Mouse (Mus musculus): ENCODE results near the gene Acadvl. TPM values are rescaled to one million over a fixed set of nuclear protein-coding genes. Genes with fewer than 3 reads are reported as not detected.

Acadvl gene
- total RNA-seq, 2 experiments from 2014 or later: 266 to 502 TPM

- intact Hi-C loops (cut with DNase I): no loop called here
- no peak for DNase-seq
- no peak for TF ChIP-seq CTCF (IDR thresholded peaks at IDR 0.05)
- no peak overlapping the region for H3K27ac ChIP-seq
- H3K4me3 ChIP-seq: peak overlapping the region; percentile 40
Observed at GRCm38 (mm10) chr11:69965271-69966005, 49.8 kb downstream of the Acadvl start.

GRCm38 (mm10) chr11:69964650-69965270 is 50.5 kb downstream of the Acadvl start, which contains the start of gene Cldn7:
Gene Cldn7 (plus strand): TSS chr11:69964779.
- TF ChIP-seq CTCF (IDR thresholded peaks at IDR 0.05): no peak
- DNase-seq: no peak
- Histone ChIP-seq H3K27ac (no peak within 1 kb of the TSS), H3K4me3 (peak within 1 kb of the TSS; percentile 40)
- intact Hi-C loops (cut with DNase I): no loop called here

GRCm38 (mm10) chr11:69961841-69962240 is 53.4 kb downstream of the Acadvl start:
- H3K27ac ChIP-seq: no peak overlapping the region
- no peak for TF ChIP-seq CTCF (IDR thresholded peaks at IDR 0.05)
- intact Hi-C loops (cut with DNase I): no loop called here
- no peak overlapping the region for H3K4me3 ChIP-seq
- no peak for DNase-seq

DNA sequence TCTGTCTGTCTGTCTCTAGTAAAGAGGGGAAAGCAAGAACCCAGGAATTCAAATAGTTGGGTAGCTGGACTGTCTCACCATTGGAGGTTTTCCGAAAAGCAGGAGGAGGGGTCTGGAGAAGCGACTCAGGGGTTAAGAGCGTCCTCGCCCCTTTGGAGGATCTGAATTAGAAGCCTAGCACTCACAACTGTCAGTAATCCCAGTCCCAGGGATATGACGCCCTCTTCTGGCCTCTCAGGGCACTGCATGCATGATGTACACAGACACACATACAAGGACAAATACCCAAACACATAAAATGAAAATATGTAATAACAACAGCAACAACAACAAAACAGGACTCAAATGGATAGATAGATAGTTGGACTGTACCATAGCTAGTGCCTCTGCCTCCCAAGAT is 54.6 kb downstream of the Acadvl start:
- DNase-seq: no peak
- H3K27ac ChIP-seq: no peak overlapping the region
- intact Hi-C loops (cut with DNase I): no loop called here
- no peak overlapping the region for H3K4me3 ChIP-seq
- peak; percentile 47 for TF ChIP-seq CTCF (IDR thresholded peaks at IDR 0.05)

Small RNAs within 50 kb of the gene (microRNA-seq; reads per million reads assigned to microRNA genes)
- not detected for gene Gm44349
- 661 reads per million, percentile 71 among the genes with 10 or more reads in this experiment for gene Mir324

Other genes with a start within 250 kb of the Acadvl start
- 10 to 100 TPM; 29.3 to 35.9 TPM for gene Zbtb4, start 249.5 kb downstream of the Acadvl start, total RNA-seq (2021)
- 10 to 100 TPM; 23.2 to 26.3 TPM for gene Chrnb1, start 219.5 kb downstream of the Acadvl start, total RNA-seq (2021)
- 1 to 10 TPM; 3.9 to 4.7 TPM for gene Fgf11, start 213.6 kb downstream of the Acadvl start, total RNA-seq (2021)
- under 1 TPM; 0.20 to 0.41 TPM for gene Tmem102, start 209.8 kb downstream of the Acadvl start, total RNA-seq (2021)
- gene Gm39566, start 200.1 kb downstream of the Acadvl start, total RNA-seq (2021): not detected
- not detected for gene Spem2, start 196.9 kb downstream of the Acadvl start, total RNA-seq (2021)
- gene Spem1, start 193.2 kb downstream of the Acadvl start, total RNA-seq (2021): not detected
- 1 to 10 TPM; 2.3 to 2.7 TPM for gene Nlgn2, start 177.6 kb downstream of the Acadvl start, total RNA-seq (2021)
- gene Tmem256, start 176.9 kb downstream of the Acadvl start, total RNA-seq (2021): 100 to 1,000 TPM; 144 to 165 TPM
- 10 to 100 TPM in 1 of 2 experiments, 1 to 10 TPM in 1; 9.6 to 13.0 TPM for gene Plscr3, start 169.0 kb downstream of the Acadvl start, total RNA-seq (2021)
- gene Tnk1, start 156.7 kb downstream of the Acadvl start, total RNA-seq (2021): under 1 TPM in 1 of 2 experiments, not detected in 1; 0.11 TPM
- not detected for gene Tmem95, start 137.4 kb downstream of the Acadvl start, total RNA-seq (2021)
- gene Kctd11, start 134.0 kb downstream of the Acadvl start, total RNA-seq (2021): 1 to 10 TPM; 1.3 to 1.7 TPM
- gene Acap1, start 119.9 kb downstream of the Acadvl start, total RNA-seq (2021): under 1 TPM in 1 of 2 experiments, not detected in 1; 0.08 TPM
- under 1 TPM in 1 of 2 experiments, not detected in 1; 0.33 TPM for gene 2810408A11Rik, start 114.4 kb downstream of the Acadvl start, total RNA-seq (2021)
- 10 to 100 TPM; 25.2 to 33.5 TPM for gene Neurl4, start 114.3 kb downstream of the Acadvl start, total RNA-seq (2021)
- 10 to 100 TPM; 47.1 to 49.6 TPM for gene Gps2, start 101.5 kb downstream of the Acadvl start, total RNA-seq (2021)
- 100 to 1,000 TPM; 413 to 433 TPM for gene Eif5a, start 93.5 kb downstream of the Acadvl start, total RNA-seq (2021)
- 10 to 100 TPM in 1 of 2 experiments, 1 to 10 TPM in 1; 8.0 to 16.5 TPM for gene Ybx2, start 79.6 kb downstream of the Acadvl start, total RNA-seq (2021)
- gene Slc2a4, start 67.2 kb downstream of the Acadvl start, total RNA-seq (2021): 100 to 1,000 TPM; 494 to 503 TPM
- not detected for gene Cldn7, start 50.6 kb downstream of the Acadvl start, total RNA-seq (2021)
- 100 to 1,000 TPM; 217 to 261 TPM for gene Ctdnep1, start 34.3 kb downstream of the Acadvl start, total RNA-seq (2021)
- gene Elp5, start 32.9 kb downstream of the Acadvl start, total RNA-seq (2021): 10 to 100 TPM; 33.0 to 45.2 TPM
- gene Gabarap, start 24.3 kb downstream of the Acadvl start, total RNA-seq (2021): 100 to 1,000 TPM; 194 to 232 TPM
- gene Phf23, start 19.6 kb downstream of the Acadvl start, total RNA-seq (2021): 10 to 100 TPM; 19.2 to 21.8 TPM
- gene Dvl2, start 14.8 kb downstream of the Acadvl start, total RNA-seq (2021): 1 to 10 TPM; 3.6 to 5.0 TPM
- gene Dlg4, start 1.5 kb upstream of the Acadvl start, total RNA-seq (2021): 1 to 10 TPM; 3.2 to 5.2 TPM
- not detected for gene Asgr1, start 38.7 kb upstream of the Acadvl start, total RNA-seq (2021)
- under 1 TPM; 0.22 to 0.31 TPM for gene Asgr2, start 77.2 kb upstream of the Acadvl start, total RNA-seq (2021)
- 1 to 10 TPM in 1 of 2 experiments, under 1 TPM in 1; 0.94 to 3.3 TPM for gene Mgl2, start 114.9 kb upstream of the Acadvl start, total RNA-seq (2021)
- 1 to 10 TPM; 2.1 to 2.7 TPM for gene Clec10a, start 140.8 kb upstream of the Acadvl start, total RNA-seq (2021)
- not detected for gene Slc16a11, start 197.3 kb upstream of the Acadvl start, total RNA-seq (2021)
- gene Slc16a13, start 205.7 kb upstream of the Acadvl start, total RNA-seq (2021): under 1 TPM; 0.28 to 0.67 TPM
- 1 to 10 TPM; 1.4 to 2.6 TPM for gene Bcl6b, start 214.4 kb upstream of the Acadvl start, total RNA-seq (2021)
- 10 to 100 TPM; 33.4 to 37.0 TPM for gene 0610010K14Rik, start 222.5 kb upstream of the Acadvl start, total RNA-seq (2021)
- gene Gm21988, start 224.4 kb upstream of the Acadvl start, total RNA-seq (2021): 1 to 10 TPM; 3.7 to 4.4 TPM
- gene Rnasek, start 224.4 kb upstream of the Acadvl start, total RNA-seq (2021): 100 to 1,000 TPM; 109 to 117 TPM
- 1 to 10 TPM; 1.0 to 1.8 TPM for gene Alox12, start 239.9 kb upstream of the Acadvl start, total RNA-seq (2021)

Data from gastrocnemius, adult 2 months (tissue).